Mouse (Mus musculus): ENCODE data around the gene Otud7b.

Otud7b gene

DNA sequence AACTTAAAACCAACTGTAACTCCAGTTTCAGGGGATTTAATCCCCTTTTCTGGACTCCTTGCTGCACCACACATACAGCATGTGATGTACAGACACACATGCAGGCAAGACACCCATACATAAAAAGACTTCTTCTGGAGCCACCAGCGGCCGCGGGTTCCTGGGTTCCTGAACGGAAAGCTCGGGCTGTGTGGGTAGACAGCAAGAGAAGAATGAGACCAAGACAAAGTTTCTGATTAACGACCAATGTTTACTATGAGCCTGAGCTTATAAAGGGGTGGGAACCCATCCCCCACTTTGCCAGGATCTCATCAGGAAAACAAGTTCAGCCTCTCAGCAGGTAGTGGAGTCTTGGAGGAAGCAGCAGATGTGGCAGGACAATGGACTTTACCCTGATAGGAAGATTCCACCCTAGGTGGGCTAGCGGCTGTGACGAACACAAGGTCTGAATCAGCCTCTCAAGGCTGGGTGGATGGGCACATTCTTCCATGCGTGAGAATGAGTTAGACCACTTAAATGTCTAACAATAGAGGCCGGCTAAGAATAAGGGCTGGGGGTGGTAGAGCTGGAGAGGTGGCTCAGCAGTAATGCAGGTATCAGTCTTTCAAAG, 20.1 kb upstream of the Otud7b start:
- no peak for DNase-seq (ENCODE audit: low read depth)

DNA sequence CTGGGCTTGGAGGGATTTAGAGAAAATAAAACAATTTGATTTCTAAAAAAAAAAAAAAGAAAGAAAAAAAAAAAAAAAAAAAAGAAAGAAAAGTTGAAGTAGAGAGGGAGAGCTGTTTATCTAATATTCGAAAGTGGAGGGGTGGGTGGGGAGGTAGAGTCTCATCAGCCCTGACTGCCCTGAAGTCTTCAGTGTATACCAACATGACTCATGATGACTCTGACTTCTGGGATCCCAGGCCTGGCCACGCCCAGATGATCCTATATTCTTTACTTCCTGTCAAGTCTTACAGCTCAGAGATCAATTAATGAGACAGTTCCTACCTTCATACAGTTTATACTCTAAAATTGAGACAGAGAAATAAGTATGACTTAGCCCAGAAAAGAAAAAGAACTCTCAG, 17.1 kb upstream of the Otud7b start:
- no peak for DNase-seq (ENCODE audit: low read depth)

DNA sequence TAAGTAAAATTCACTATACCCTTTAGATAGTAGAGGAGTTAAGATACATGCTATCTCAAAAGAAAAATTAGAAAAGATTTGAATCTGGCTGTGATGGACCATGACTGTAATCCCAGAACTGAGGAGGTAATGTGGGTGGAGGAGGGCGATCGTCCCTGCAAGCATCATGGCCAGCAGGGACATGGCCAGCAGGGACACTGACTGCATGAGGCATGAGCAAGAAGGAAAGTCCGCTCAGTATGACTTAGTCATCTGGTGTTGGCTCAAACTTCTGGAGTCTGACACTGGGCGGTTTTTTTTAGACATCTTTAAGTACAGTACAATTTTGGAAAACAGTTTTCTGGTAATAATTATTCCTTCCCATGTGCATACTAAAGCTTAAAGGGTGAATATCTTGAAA, 16.5 kb upstream of the Otud7b start:
- no peak for DNase-seq (ENCODE audit: low read depth)

DNA sequence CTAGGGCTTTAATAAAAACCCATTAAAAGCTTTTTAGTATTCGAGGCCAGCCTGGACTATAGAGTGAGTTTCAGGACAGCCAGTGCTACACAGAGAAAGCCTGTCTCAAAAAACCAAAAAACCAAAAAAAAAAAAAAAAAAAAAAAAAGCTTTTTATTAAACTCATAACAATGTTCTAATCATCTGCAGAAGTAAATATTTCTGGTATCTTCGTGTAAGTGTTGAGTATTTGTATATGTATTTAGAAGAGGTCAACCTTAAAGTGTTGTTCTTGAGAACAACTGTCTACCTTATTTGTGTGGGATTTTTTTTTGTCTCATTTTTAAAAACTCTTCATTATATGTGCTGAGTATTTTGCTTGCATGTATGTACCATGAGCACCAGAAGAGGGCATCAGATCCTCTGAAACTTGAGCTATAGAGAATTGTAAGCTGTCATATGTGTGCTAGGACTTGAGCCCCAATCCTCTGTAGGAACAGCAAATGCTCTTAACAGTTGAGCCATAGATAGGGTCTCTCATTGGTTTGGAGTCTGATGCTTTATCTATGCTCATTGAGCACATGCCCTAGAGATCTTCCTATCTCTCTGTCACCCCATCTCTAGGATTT, 14.3 kb upstream of the Otud7b start:
- DNase-seq (ENCODE audit: low read depth) = no peak

DNA sequence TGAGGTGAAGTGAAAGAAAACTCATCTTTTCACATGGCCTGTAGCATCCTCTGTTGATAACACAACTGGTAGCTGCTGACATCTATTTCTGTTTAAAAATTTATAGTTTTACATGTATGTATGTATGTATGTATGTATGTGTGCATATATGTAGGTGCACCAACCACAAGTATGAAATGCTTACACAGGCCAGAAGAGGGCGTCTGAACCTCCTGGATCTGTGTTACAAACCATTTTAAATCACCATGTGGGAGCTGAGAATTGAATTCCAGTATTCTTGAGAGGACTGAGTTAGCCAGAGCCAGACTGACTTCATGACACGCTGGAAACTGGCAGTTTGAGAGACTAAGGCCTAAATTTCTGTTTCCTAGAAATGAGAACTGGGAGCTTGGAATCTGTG, 13.2 kb upstream of the Otud7b start:
- DNase-seq (ENCODE audit: low read depth) = no peak

DNA sequence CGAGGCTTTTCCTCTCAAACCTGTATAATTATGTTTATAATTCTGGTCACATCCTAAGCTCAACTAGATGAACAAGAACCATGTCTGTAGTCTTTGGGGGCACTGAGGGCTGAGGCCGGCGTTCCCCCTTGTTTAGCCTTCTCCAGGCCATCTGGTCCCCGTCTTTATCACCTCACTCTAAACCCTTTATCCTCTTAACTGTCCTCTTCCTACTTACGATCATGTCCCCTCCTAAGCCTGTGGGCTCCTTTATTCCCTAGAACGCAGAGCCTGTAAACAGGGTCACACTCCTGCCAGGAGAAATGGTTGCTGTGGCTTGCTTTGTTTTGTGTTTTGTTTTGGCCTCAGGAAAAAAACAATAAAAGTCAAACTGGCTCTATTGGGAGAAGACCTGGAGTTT, 12.4 kb upstream of the Otud7b start:
- DNase-seq (ENCODE audit: low read depth) = no peak

DNA sequence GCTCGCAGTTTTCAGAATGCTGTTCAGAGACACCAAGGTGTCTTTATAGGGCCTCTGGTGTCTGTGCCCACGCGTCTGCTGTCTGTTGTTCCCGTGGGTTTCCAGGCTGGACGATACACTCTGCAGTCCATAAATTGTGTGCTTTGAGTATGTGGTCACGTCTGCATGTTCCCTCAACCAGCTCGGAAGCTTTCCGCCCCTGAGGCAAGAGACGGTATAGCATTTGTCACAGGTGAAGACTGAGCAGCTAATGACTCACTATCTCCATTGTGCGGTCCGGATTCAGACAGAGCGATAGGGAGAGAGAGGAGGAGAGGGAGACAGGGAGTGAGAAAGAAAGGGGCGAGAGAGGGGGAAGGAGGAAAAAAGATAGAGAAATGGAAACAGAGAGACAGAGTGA, 10.8 kb upstream of the Otud7b start:
- DNase-seq (ENCODE audit: low read depth) = no peak

DNA sequence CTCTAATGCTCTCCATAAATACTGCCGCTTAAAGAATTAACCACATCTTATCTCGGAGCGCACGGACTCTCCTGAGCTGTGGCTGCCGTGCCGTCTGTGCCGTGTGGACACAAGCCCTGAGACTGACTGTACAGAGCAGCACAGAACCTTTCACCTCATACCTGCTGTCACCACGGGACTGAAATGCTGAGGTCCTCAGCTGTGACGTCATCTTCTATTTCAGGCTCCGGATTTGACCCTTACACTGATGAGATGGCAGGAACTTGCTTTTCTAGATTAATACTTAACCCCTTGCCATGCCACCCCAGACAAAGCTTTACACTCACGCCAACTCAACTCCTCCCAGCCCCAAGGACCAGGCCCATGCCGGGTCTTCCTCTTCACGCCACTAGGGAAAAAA, 10.1 kb upstream of the Otud7b start:
- no peak for DNase-seq (ENCODE audit: low read depth)

DNA sequence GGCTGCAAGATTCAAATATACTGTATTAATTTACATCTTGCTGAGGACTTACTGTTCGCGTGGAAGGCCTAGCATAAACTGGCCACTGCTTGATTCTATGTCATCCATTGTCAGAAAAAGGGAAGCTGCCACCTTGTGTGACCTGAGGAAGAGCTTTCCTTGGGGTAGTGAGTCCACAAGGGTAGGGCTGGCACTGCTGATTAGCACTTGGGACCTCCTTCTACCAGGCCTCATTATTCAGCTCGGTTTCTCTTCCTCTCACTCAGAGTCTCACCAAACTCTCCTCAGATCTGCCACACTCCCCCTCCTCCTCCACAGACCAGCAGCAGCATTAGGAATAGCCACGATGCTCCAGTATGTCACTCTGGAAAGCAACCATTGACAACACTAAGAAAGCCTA, 6.2 kb upstream of the Otud7b start:
- DNase-seq (ENCODE audit: low read depth) = no peak

DNA sequence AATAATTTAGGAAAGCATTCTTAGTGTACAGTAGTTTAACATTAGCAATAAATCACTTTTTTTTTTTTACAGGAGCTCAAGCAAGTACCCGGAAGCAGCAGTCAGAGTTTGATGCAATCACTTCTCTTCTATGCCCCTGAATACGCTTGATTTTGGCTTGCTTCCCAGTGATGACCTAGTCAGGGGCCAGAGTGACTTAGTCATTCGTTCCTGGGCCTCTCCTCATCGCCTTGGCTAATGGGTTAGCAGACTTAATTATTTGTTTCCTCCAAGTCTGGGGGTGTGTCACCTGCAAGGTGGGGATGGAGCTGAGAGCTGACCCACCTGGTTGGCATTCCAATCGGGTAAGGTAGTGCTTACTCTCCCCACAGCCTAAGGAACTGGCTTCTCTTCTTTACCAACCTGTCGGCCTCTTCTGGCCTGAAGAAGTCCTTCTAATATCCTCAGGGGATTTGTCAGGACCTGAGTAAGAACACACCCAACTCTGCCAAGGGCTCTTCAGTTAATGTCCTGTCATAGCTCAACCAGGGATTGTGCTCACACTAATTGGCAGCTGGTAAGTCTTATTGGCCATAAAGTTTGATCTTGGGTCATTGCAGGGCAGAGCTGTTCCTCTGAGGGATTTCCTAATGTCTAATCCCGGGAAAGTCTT, 5.6 kb upstream of the Otud7b start:
- DNase-seq (ENCODE audit: low read depth) = no peak

DNA sequence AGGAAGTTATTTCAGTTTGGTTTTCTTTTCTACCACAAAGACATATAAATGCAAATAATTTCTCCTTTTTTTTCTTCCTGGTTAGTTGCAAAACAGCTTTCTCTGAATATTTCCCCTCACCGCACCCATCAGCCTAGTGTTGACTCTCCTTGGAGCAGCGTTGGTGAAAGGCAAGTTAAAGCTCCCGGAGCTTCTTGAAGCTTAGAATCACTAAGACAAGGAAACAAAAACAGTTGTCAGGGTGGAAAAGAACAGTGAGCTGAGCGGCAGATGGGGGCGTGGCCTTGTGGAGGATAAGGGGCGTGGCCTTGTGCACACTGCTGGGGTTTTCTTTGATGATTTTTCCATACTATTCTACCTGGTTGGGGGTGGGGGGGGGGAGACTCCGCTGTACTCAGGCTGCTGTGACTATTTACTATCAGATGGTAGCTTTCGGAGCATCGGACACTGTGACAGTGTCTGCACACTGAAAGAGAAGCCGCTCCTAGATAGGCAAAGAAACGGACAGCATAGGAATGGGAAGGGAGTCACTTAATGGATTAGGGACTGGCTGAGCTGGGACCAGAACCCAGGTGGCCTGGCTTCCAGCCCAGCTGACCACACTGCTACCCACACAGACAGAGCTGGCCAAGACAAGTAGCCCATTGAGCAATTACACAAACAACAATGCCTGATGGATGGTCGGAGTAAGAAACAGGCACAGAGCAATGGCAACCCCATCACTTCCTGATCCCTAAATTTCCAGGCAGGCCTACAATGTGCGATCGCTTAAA, 2.0 kb upstream of the Otud7b start:
- DNase-seq (ENCODE audit: low read depth) = no peak

DNA sequence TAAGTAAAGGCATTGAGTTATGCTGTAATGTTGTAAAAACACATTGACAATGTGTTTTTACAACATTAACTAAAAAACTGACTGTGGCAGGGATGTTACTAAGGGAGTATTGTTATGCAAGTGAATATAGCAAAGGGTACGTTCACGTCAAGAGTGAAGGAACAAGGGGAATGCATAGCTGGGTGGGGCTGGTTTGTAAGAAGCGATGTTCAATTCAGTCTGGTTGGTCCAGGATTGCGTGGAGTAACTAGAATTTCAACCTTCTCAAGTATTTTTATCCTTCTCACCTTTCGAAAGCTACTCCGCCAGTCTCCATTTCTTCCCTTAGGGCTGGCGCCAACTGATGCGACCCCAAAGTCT, 446 bp upstream of the Otud7b start:
- no peak for DNase-seq (ENCODE audit: low read depth)

DNA sequence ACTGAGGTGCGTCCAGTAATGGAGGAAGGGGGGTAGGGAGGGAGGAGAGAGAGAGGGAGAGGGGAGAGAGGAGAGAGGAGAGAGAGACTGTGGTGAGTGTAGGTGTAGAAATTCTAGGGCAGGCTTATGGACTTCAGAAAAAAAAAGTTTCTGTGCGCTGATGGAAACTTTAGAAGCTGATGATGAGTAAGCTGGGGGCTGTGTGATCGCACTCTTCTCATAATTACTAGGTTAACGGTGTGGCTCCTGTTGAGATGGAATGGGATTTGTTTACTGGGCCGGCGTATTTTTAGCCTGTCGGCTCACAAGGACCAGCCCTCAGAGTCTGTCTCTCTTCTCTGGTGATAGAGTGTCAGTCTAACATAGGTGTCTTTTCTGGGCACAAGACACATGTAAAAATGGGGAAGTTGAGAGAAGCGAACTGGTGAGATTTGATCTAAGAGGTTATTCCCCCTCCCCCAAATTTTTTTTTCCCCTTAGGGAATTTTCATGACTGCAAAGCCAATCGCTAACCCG, 963 bp downstream of the Otud7b start:
- DNase-seq (ENCODE audit: low read depth) = no peak

DNA sequence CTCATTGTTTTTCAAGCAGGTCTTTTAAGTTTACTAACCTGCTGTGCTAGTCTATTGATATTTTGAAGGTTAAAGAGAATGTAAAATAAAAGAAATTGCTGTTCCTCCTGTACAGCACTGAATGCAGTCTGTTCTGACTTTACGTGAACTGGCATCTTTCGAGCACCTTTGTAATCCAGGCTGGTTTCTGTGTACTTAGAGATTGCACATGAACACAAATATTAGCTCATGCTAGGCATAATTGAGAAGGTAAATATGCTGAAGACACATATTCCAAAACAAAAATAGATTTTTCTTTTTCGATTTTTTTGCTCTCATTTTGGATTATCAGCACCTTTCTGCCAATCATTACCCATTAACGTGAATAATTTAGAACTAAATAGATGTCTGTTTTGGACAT, 1.8 kb downstream of the Otud7b start:
- DNase-seq (ENCODE audit: low read depth) = no peak

DNA sequence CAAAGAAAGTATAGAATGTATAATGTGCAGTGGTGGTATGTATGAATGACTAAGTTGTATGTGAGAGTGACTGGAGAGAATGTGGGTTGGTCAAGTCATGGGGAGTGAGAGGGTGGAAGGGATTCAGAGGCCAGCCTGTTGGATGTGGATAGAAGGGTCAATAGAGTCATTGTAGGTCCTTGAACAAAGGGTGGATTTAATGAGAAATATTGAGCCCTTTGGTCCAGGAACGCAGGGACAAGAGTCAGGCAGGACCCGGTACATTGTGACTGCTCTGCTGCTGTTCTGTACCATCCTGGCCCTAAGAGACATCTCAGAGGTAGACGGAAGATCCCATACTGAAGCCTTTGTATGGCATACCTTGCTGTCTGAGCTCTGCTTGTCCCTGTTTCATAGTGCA, 4.0 kb downstream of the Otud7b start:
- no peak for DNase-seq (ENCODE audit: low read depth)

DNA sequence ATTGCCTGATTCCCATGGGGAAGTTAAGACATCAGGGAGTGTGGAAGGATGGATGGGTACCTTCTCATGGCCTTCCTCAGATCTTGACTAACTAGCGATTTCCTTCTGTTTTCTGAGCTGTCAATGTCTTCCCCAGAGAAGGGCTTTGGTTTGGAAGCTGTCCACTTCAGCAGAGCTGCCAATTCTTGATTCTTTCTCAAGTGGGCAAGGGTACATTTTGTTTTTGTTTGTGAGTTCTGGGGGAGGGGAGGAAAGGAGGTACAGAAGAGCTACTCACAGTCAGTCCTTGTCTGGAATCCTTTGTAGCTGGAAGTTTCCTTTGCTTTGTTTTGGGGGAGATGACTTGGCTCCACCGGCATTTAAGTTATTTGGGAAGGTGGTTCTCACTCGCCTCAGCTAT, 8.9 kb downstream of the Otud7b start:
- DNase-seq (ENCODE audit: low read depth) = no peak

DNA sequence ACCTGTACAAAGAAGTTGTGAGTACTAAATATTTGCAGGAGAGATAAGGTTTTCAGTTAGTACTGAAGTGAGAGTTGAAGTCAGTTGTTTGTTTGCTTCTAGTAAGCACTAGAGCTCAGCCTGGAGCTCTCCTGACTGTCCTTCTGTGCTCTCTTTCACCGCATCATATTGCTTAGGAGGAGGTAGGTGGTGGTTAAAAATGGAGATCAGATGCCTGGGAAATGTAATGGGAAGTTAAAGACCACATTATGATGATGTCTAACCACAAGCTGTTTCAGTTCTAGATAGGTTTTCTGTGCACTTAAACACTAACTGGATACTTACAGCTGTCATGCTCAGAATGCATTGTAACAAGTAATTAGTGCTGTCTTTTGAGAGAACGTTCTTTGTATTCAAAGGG, 13.8 kb downstream of the Otud7b start:
- DNase-seq (ENCODE audit: low read depth) = no peak

DNA sequence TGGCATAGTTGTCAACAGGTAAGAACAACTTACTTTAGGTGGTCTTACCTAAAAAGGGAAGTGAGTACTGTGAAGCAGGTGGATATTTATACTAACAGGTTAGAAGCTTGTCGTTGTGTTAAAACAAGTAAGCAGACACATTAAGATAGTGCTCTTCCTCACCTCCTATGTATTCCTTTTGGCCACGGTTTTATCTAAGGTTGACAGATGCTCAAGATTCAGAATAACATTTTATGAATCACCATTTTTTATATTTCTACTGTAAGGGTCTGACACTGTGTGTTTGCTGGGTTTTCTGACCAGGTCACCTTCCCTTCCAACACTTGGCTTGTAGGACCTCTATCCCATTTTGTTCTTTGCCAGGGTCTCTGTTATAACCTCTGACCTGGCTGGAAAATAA, 14.4 kb downstream of the Otud7b start:
- DNase-seq (ENCODE audit: low read depth) = no peak

DNA sequence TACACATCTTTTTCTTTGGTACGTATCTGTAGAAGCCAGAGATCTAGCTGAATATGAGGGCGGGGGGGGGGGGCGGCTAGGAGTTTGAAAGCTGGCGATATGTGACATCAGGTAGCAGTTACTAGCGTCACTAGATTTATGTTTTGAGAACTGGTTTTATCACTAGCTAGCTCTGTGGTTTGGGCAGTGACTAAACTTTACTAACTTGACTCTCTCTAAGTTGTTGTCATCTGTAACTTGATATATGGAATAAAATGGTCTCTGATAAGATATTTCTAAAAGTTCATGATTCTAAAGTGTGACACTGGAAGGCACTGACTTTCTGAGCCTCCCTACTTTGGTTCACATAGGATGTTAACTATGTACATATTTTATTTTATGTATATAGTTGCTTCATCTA, 19.9 kb downstream of the Otud7b start:
- no peak for DNase-seq (ENCODE audit: low read depth)

DNA sequence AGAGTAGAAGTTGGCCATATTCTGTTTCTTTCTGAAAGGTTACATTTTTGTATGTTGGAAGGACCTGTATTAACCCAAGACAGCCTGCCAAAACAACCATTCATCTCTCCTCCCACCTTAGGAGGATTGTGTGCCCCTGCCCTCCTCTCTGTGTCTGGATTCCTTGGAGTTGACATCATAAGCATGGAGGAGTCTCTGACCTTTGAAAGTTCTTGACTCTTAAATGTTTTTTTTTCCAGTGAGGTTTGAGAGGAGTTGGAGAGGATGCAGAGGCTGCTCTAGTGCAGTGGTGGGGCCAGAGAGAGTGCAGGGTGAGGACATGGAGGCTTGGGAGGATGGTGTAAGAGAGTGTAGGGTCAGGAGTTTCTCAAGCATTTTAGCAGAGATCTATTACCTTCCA, 23.8 kb downstream of the Otud7b start:
- DNase-seq (ENCODE audit: low read depth) = no peak

DNA sequence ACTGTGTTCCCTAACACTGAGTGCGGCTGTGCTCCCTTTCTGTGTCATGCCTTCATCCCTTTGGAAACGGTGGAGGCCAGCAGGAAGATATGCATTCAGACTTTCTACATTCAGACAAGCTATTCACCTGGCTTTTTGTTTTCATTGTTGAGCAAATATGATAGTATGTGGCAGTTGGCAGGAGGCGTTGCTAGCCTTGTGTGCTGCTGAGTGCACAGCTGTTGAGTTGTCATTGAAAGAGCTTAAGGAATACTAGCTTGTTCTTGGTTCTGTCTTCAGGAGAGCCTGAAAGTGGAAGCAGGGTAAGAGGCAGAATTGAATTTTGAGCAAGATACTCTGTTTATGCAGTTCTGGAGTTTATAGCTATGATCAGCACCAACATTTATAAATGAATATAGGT, 28.2 kb downstream of the Otud7b start:
- no peak for DNase-seq (ENCODE audit: low read depth)

DNA sequence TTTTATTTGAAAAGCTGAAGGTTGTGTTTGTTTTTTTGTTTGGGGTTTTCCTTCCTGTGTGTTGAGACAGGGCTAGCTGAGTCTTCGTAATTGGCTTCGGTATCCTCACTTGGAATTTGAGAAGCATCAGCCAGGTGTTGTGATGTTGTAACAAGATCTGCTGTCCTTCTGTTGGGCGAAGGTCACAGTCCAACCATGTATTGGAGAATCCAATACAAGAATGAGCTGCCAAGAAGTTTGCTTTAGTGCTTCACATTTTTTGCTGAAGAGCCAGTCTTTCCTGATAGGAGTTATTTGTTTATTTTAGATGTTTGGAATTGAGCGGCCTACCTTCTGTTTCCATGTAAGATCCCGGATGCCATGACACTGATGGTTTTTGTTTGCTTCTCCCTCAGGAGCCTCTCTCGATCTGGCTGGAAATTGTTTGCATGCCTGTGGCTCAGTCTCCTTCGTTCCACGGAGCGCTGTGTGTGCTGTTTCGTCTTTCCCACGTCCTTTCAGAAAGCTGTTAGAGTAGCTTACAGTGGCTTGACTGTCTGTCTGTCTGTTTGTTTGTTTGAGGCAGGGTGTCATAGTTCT, 29.1 kb downstream of the Otud7b start:
- DNase-seq (ENCODE audit: low read depth) = no peak

DNA sequence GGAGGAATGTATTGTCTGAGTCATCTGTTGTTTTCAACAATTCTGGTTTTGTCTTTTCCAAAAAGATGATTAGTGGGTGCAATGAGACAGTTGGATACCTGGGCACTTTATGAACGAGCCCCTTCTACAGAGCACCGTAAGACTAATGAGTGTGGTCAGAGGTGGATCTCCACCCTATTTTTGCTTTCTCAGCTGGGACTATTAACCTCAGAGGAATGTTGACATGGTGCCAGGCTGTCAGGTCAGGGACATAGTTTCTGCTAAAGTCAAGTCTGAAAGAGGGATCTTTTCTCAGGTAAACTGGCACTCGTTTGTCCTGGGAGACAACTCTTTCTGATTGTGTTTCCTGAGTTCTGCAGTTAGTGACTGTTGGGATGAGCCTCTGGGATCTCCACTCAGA, 30.7 kb downstream of the Otud7b start:
- no peak for DNase-seq (ENCODE audit: low read depth)

All from c-Kit-positive CD71-negative TER-119-negative erythroid progenitor cells, embryonic 14.5 days (primary cell).